Mouse (Mus musculus) ES-E14 (cell line): Measurements from ENCODE around the gene Pde3a.

Experiments
- HCFC1 ChIP-seq: IDR thresholded peaks from 2 replicates; pipeline ENCODE4 v1.6.1; 2012; ENCODE audit warnings: low read length, inconsistent platforms, borderline replicate concordance; ENCODE audit not compliant: insufficient read depth
- ZC3H11A ChIP-seq: IDR thresholded peaks from 2 replicates; pipeline ENCODE4 v1.6.1; 2012; ENCODE audit warnings: low read depth, mild to moderate bottlenecking, inconsistent platforms, low read length, borderline replicate concordance

GRCm38 (mm10) chr6:141336438-141336837, 87.4 kb downstream of the Pde3a start:
- TF ChIP-seq ZC3H11A: no peak
- no peak for TF ChIP-seq HCFC1
